Mouse (Mus musculus) gastrocnemius, postnatal 10 days (tissue): ENCODE results near the gene Olfr1052. TPM values are rescaled to one million over a fixed set of nuclear protein-coding genes. Genes with fewer than 3 reads are reported as not detected.
"Not testable (repeated sequence)": the region's sequence is repeated elsewhere in the genome, so short reads cannot be mapped to it uniquely, and the experiment has no call there.

Experiments
- DNase-seq: peaks from one replicate; pipeline ENCODE4 v3.0.0; 2021; ENCODE audit warnings: mixed read lengths
- long read RNA-seq, 2 experiments: library from polyadenylated mRNA; stranded (forward); transcript quantifications; one replicate each; pipeline ENCODE4 v2.0.0; 2021
- total RNA-seq, 2 experiments: library from RNA; stranded (reverse); gene quantifications; 2 replicates each; pipeline ENCODE4 v1.2.3; 2021

Olfr1052 gene
- not detected for total RNA-seq
- long read RNA-seq, experiment 1, result 0 reads
- long read RNA-seq, experiment 2, result 0 reads

DNA sequence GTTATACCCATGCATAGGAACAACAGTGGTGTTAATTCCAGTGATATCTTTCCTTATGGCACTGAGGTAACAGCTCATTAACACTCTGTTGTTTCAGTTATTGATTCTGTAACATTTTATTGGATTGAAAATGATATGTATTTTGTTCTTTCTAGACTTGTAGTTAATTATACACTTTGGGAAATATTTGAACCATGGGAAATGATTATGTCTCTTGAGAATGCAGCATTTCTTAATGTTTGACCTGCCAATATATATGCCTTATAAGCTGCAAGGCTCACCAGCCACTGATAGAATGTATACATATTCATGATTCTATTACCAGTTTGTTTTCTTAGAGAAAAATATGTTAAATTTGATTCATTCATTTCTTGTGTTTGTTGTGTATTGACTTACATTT is at the start of gene Olfr1052:
Olfr1052 (plus strand) TSS at position 301 of the 400 bp plus-strand sequence.
- DNase-seq, result no peak

DNA sequence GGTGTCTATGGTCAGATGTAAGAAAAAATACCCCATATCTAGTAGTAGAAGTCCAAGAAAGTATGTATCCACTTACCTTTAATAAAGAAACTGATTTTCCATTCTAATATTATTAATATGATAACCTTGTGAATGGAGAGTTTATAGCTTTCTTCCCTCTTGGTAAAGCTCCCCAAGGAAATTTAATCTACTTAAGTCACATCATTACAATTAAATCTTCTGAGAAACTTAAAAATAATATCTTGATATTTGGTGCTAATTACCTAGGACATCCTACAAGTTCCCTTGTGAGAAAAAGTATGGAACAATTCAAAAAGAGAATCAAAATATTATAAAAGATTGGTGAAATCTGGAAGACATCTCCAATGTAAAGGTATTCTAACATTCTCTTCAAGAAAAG is 34.0 kb upstream of the Olfr1052 start, which contains the start of gene Olfr1049:
Olfr1049 (minus strand) TSS at position 101 of the 400 bp plus-strand sequence.
- not testable (repeated sequence) for DNase-seq

DNA sequence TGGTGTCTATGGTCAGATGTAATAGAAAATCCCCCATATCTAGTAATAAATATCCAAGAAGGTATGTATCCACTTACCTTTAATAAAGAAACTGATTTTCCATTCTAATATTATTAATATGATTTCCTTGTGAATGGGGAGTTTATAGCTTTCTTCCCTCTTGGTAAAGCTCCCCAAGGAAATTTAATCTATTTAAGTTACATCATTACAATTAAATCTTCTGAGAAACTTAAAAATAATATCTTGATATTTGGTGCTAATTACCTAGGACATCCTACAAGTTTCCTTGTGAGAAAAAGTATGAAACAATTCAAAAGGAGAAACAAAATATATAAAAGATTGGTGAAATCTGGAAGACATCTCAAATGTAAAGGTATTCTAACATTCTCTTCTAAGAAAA is 13.3 kb upstream of the Olfr1052 start, which contains the start of gene Olfr1051:
Olfr1051 (minus strand) TSS at position 101 of the 400 bp plus-strand sequence.
- not testable (repeated sequence) for DNase-seq

DNA sequence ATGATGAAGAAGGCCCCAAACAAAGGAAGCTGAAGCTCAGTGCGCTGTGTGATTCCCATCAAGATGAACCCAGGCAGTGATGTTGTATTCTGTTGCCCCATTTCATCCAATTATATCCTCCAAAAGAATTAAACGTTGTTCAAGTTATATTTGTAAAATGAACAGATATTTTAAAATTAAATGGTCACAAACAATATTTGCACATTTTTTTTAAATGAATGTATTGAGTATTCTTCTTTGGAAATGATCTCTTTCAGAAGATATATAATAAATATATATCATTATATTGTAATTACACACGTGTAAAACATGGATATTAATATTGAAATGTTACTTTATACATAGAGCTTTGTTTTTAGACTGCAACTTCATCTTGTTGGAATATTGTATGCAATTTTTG is 22.9 kb downstream of the Olfr1052 start, which contains the start of gene Olfr1053:
Olfr1053 (minus strand) TSS at position 101 of the 400 bp plus-strand sequence.
- no peak for DNase-seq

DNA sequence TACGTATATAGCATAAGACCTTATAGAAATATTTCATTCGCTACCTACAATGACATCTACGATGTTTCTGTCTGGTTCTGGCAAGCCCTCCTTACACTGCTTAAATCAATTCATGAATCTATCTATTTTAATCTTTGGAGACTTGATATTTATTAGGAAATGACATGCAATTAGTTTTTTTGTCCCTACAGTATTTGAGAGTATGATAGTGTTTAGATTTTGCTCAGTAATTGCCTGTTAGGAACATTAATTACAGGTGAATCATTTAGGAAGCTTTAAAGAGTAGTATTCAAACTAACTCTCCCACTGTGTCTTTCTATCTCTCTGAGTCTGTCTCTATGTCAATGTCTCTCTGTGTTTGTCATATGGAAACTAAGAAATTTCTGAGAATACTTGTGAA is 43.1 kb downstream of the Olfr1052 start, which contains the start of gene Olfr1054:
Olfr1054 (minus strand) TSS at position 101 of the 400 bp plus-strand sequence.
- DNase-seq, result no peak

Other genes with a start within 250 kb of the Olfr1052 start
- not detected for gene Olfr1034, start 246.6 kb upstream of the Olfr1052 start, total RNA-seq
- gene Olfr1036, start 218.5 kb upstream of the Olfr1052 start, total RNA-seq, result not detected
- not detected for gene Olfr1037, start 205.1 kb upstream of the Olfr1052 start, total RNA-seq
- not detected for gene Olfr1039, start 156.5 kb upstream of the Olfr1052 start, total RNA-seq
- not detected for gene Olfr1040, start 145.7 kb upstream of the Olfr1052 start, total RNA-seq
- not detected for gene Olfr1042, start 130.6 kb upstream of the Olfr1052 start, total RNA-seq
- not detected for gene Olfr1043, start 124.9 kb upstream of the Olfr1052 start, total RNA-seq
- not detected for gene Olfr1044, start 114.6 kb upstream of the Olfr1052 start, total RNA-seq
- gene Olfr52, start 106.8 kb upstream of the Olfr1052 start, total RNA-seq, result not detected
- gene Olfr1045, start 89.4 kb upstream of the Olfr1052 start, total RNA-seq, result not detected
- gene Olfr1046, start 73.1 kb upstream of the Olfr1052 start, total RNA-seq, result not detected
- gene Olfr1047, start 61.1 kb upstream of the Olfr1052 start, total RNA-seq, result not detected
- not detected for gene Olfr1048, start 52.2 kb upstream of the Olfr1052 start, total RNA-seq
- not detected for gene Olfr1049, start 34.1 kb upstream of the Olfr1052 start, total RNA-seq
- not detected for gene Olfr1051, start 13.4 kb upstream of the Olfr1052 start, total RNA-seq
- not detected for gene Olfr1053, start 22.8 kb downstream of the Olfr1052 start, total RNA-seq
- not detected for gene Olfr1054, start 43.0 kb downstream of the Olfr1052 start, total RNA-seq
- gene Olfr1055, start 57.8 kb downstream of the Olfr1052 start, total RNA-seq, result not detected
- not detected for gene Olfr1056, start 70.0 kb downstream of the Olfr1052 start, total RNA-seq
- not detected for gene Olfr1057, start 85.9 kb downstream of the Olfr1052 start, total RNA-seq
- not detected for gene Olfr1058, start 96.1 kb downstream of the Olfr1052 start, total RNA-seq
- gene Olfr1061, start 121.6 kb downstream of the Olfr1052 start, total RNA-seq, result not detected
- gene Olfr1062, start 134.3 kb downstream of the Olfr1052 start, total RNA-seq, result not detected
- gene Olfr1065, start 158.1 kb downstream of the Olfr1052 start, total RNA-seq, result not detected
- gene Olfr1066, start 163.8 kb downstream of the Olfr1052 start, total RNA-seq, result not detected
- gene Olfr228, start 194.9 kb downstream of the Olfr1052 start, total RNA-seq, result not detected
- not detected for gene Olfr1076, start 216.0 kb downstream of the Olfr1052 start, total RNA-seq